Mouse (Mus musculus) 3T3-L1 (cell line): Measurements from ENCODE around the gene Pdlim4.
A peak's percentile ranks its signal among the peaks of the same experiment; 100 is the strongest.

ENCODE experiments used
- DNase-seq: peaks from one replicate; pipeline ENCODE4 v3.0.0-alpha.2; 2015; ENCODE audit warnings: low read depth, low spot score

The Pdlim4 gene

GRCm38 (mm10) chr11:54092188-54092587 lies 23.4 kb upstream of the Pdlim4 start:
- DNase-seq = no peak

- DNase-seq = no peak
Measured at GRCm38 (mm10) chr11:54091726-54092125, 22.9 kb upstream of the Pdlim4 start.

GRCm38 (mm10) chr11:54090091-54090879 lies 21.5 kb upstream of the Pdlim4 start:
- peak; percentile 36 for DNase-seq

- peak; percentile 87 for DNase-seq
Measured at GRCm38 (mm10) chr11:54088947-54089317, 20.1 kb upstream of the Pdlim4 start.

- DNase-seq = no peak
Measured at GRCm38 (mm10) chr11:54088253-54088946, 19.6 kb upstream of the Pdlim4 start.

- DNase-seq = peak; percentile 27
Measured at GRCm38 (mm10) chr11:54085816-54086215, 17.0 kb upstream of the Pdlim4 start.

GRCm38 (mm10) chr11:54084976-54085375 lies 16.2 kb upstream of the Pdlim4 start:
- no peak for DNase-seq

- no peak for DNase-seq
Measured at GRCm38 (mm10) chr11:54082725-54083124, 13.9 kb upstream of the Pdlim4 start.

- no peak for DNase-seq
Measured at GRCm38 (mm10) chr11:54080435-54080834, 11.6 kb upstream of the Pdlim4 start.

GRCm38 (mm10) chr11:54076101-54076500 lies 7.3 kb upstream of the Pdlim4 start:
- no peak for DNase-seq

- no peak for DNase-seq
Measured at GRCm38 (mm10) chr11:54075353-54075752, 6.5 kb upstream of the Pdlim4 start.

GRCm38 (mm10) chr11:54073291-54073690 lies 4.5 kb upstream of the Pdlim4 start:
- no peak for DNase-seq

GRCm38 (mm10) chr11:54071726-54072445 lies 3.1 kb upstream of the Pdlim4 start:
- peak; percentile 56 for DNase-seq

- no peak for DNase-seq
Measured at GRCm38 (mm10) chr11:54067996-54068519, 756 bp downstream of the Pdlim4 start.

- no peak for DNase-seq
Measured at GRCm38 (mm10) chr11:54067318-54067995, 1.4 kb downstream of the Pdlim4 start.

- DNase-seq = no peak
Measured at GRCm38 (mm10) chr11:54066400-54066799, 2.4 kb downstream of the Pdlim4 start.

- peak; percentile 46 for DNase-seq
Measured at GRCm38 (mm10) chr11:54065915-54066178, 3.0 kb downstream of the Pdlim4 start.

- DNase-seq = no peak
Measured at GRCm38 (mm10) chr11:54065106-54065914, 3.5 kb downstream of the Pdlim4 start.

- no peak for DNase-seq
Measured at GRCm38 (mm10) chr11:54064412-54064978, 4.3 kb downstream of the Pdlim4 start.

GRCm38 (mm10) chr11:54063472-54063775 lies 5.4 kb downstream of the Pdlim4 start:
- DNase-seq = no peak
